Mouse (Mus musculus) forebrain, embryonic 15.5 days (tissue): ENCODE measurements around the gene Bfar. TPM values are rescaled to one million over a fixed set of nuclear protein-coding genes. Genes with fewer than 3 reads are reported as not detected.
"Not testable (repeated sequence)": the region's sequence is repeated elsewhere in the genome, so short reads cannot be mapped to it uniquely, and the experiment has no call there.

Experiments used
- ATAC-seq: fragments of 200-750 bp; cut with Nextera tagmentation; replicated peaks from 2 replicates; pipeline ENCODE4 v1.8.0; 2017; ENCODE audit warnings: mild to moderate bottlenecking, moderate TSS enrichment, moderate library complexity
- H3K27ac ChIP-seq: fragments of 300-500 bp; sonication (generic); replicated peaks from 2 replicates; pipeline ENCODE4 v1.5.1; 2015; ENCODE audit warnings: mild to moderate bottlenecking, inconsistent platforms
- H3K27me3 ChIP-seq: fragments of 300-500 bp; sonication (generic); 2 replicates; pipeline ENCODE4 v1.6.1; 2015; ENCODE audit warnings: inconsistent platforms
- H3K36me3 ChIP-seq: fragments of 300-500 bp; sonication (generic); 2 replicates; pipeline ENCODE4 v1.6.1; 2015; ENCODE audit warnings: mild to moderate bottlenecking, inconsistent platforms
- H3K4me1 ChIP-seq: fragments of 300-500 bp; sonication (generic); 2 replicates; pipeline ENCODE4 v1.6.1; 2015; ENCODE audit warnings: inconsistent platforms
- H3K4me2 ChIP-seq: fragments of 300-500 bp; sonication (generic); replicated peaks from 2 replicates; pipeline ENCODE4 v1.6.1; 2015; ENCODE audit warnings: mild to moderate bottlenecking, inconsistent platforms
- H3K4me3 ChIP-seq: fragments of 300-500 bp; sonication (generic); 2 replicates; pipeline ENCODE4 v1.5.1; 2015; ENCODE audit warnings: mild to moderate bottlenecking, inconsistent platforms
- H3K9ac ChIP-seq: fragments of 300-500 bp; sonication (generic); replicated peaks from 2 replicates; pipeline ENCODE4 v1.6.1; 2015; ENCODE audit warnings: mild to moderate bottlenecking, inconsistent platforms
- H3K9me3 ChIP-seq: fragments of 300-500 bp; sonication (generic); 2 replicates; pipeline ENCODE4 v1.6.1; 2016; ENCODE audit warnings: inconsistent platforms
- WGBS: fragments of 180-500 bp; shearing (Covaris S2); methylation state at CpG from one replicate; pipeline ENCODE4 v1.1.7; 2015; ENCODE audit warnings: mixed read lengths; 5-methylcytosine and 5-hydroxymethylcytosine counted together
- polyA plus RNA-seq: library from polyadenylated mRNA; unstranded; fragments of >200 nt; fragmentation: Nextera tagmentation; extraction: Ambion mirVana; gene quantifications from 2 replicates; pipeline ENCODE4 v1.2.1, GENCODE M21; 2015

Bfar gene
- polyA plus RNA-seq, 1 experiment from 2014 or later = 53.1 TPM

GRCm38 (mm10) chr16:13729428-13729827 lies 57.8 kb downstream of the Bfar start:
- WGBS = 78% methylated on average over 4 of the region's 4 CpGs
- Histone ChIP-seq H3K27ac (no peak overlapping the region), H3K36me3 (no peaks in the 10 kb centered on the region), H3K4me2 (no peak overlapping the region), H3K4me3 (no peak overlapping the region), H3K27me3 (0 out of 2 replicates have a peak, but pooled peaks cover 3% of the 10 kb centered on the region), H3K9ac (no peak overlapping the region), H3K4me1 (peaks cover 7% of the 10 kb centered on the region; the same call in 1 of the 2 replicates), H3K9me3 (no peaks in the 10 kb centered on the region)
- no peak for ATAC-seq

DNA sequence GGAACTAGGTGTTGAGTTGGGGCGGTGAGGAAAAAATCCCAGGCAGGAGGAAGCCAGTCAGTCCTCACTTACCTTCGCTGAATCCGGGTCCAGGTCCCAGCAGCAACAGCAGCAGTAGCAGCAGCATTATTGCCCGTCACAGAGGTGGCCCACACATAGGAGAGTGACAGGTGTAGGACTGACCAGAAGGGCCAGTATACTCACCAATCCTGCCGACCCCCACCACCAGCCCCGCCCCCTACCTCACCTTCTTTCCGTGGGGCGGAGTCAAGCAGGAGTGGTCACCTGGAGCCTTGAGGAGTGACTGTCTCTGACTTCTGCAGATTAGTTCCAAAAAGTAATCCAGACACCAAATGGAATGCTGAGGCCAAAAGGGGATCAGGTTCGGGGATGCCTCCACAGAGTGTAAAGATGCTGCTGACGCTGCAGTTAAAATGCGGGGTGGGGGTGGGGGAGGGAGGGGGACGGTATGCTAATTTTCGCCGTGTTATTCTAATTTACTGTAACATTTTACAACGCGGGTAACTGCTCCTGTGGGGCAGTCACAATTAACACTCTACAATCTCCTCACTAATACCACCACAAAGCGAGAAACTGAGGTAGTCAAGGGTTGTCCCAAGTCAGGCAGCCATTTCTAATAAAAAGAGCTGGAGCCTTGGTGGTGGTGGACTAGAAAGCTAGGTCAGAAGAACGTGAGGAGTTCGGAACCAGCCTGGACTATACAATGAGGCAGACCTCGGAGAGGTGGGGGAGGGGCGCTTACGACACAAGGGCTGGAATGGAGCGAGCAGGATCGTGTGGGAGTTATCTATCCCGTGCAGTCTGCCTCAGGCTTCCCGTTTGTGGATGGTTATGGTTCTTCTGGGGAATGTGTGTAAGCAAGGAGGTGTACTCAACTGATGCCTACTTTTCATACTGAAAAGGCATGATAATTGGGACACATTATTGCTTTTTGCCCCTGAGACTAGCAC lies 58.9 kb downstream of the Bfar start, which contains the start of gene Pla2g10:
TSS of gene Pla2g10 (minus strand) at position 699 of the 971 bp plus-strand sequence.
- no peak within 1 kb of the TSS for H3K4me3 ChIP-seq
- H3K27ac ChIP-seq = no peak within 1 kb of the TSS
- no peaks in the 10 kb centered on the region for H3K9me3 ChIP-seq
- 0 out of 2 replicates have a peak, but pooled peaks cover 3% of the 10 kb centered on the region for H3K27me3 ChIP-seq
- ATAC-seq = no peak
- no peak within 1 kb of the TSS for H3K9ac ChIP-seq
- WGBS = 13% methylated on average over 26 of the region's 26 CpGs
- peaks cover 7% of the 10 kb centered on the region; the same call in 1 of the 2 replicates for H3K4me1 ChIP-seq
- peak within 1 kb of the TSS; percentile 16 for H3K4me2 ChIP-seq
- no peaks in the 10 kb centered on the region for H3K36me3 ChIP-seq

GRCm38 (mm10) chr16:13732786-13733185 lies 61.1 kb downstream of the Bfar start:
- ATAC-seq = no peak
- Histone ChIP-seq H3K4me1 (peaks cover 7% of the 10 kb centered on the region; the same call in 1 of the 2 replicates), H3K4me3 (no peak overlapping the region), H3K4me2 (no peak overlapping the region), H3K27ac (no peak overlapping the region), H3K27me3 (0 out of 2 replicates have a peak, but pooled peaks cover 3% of the 10 kb centered on the region), H3K36me3 (no peaks in the 10 kb centered on the region), H3K9me3 (no peaks in the 10 kb centered on the region), H3K9ac (no peak overlapping the region)
- WGBS = 87% methylated on average over 3 of the region's 3 CpGs

DNA sequence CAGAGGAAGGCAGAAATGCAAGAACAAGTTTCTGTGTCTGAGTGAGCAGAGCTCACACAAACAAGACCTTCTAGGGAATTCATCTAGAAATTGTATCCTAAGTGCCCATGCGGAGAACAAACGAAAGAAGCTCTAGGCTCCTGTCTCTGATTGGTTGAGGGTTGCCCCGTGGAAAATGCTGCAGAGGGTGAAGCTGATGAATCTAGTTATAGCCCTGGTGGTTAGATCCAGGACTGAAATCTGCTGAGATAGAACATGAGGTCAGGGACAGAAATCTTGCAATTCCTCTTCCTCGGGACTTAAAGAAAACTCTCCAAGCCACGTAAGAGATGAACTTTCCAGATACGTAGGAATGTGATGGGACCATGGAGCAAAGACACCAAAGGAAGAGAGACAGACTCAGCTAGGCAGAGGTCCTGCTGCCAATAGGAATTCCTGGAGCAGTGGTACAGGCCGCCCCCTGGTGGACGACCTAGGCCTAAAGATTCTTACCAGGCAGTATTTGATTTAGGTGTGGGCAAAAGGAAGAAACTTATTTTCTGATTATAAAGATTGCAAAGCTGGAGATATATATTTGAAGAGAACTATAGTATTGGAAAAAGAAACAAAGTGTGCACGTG lies 62.0 kb downstream of the Bfar start:
- Histone ChIP-seq H3K4me3 (no peak overlapping the region), H3K27me3 (0 out of 2 replicates have a peak, but pooled peaks cover 3% of the 10 kb centered on the region), H3K9ac (no peak overlapping the region), H3K4me2 (no peak overlapping the region), H3K27ac (no peak overlapping the region), H3K36me3 (no peaks in the 10 kb centered on the region), H3K9me3 (no peaks in the 10 kb centered on the region), H3K4me1 (peaks cover 7% of the 10 kb centered on the region; the same call in 1 of the 2 replicates)
- 22% methylated on average over 9 of the region's 9 CpGs for WGBS
- no peak for ATAC-seq

GRCm38 (mm10) chr16:13735977-13736376 lies 64.3 kb downstream of the Bfar start:
- H3K9ac ChIP-seq = no peak overlapping the region
- H3K4me3 ChIP-seq = no peak overlapping the region
- no peak for ATAC-seq
- no peaks in the 10 kb centered on the region for H3K9me3 ChIP-seq
- 90% methylated on average over 8 of the region's 8 CpGs for WGBS
- 0 out of 2 replicates have a peak, but pooled peaks cover 3% of the 10 kb centered on the region for H3K27me3 ChIP-seq
- H3K36me3 ChIP-seq = no peaks in the 10 kb centered on the region
- no peaks in the 10 kb centered on the region for H3K4me1 ChIP-seq
- no peak overlapping the region for H3K4me2 ChIP-seq
- H3K27ac ChIP-seq = no peak overlapping the region

- not testable (repeated sequence) for H3K4me2 ChIP-seq, H3K4me1 ChIP-seq, H3K27me3 ChIP-seq, H3K27ac ChIP-seq, H3K9ac ChIP-seq, ATAC-seq, H3K9me3 ChIP-seq, H3K4me3 ChIP-seq, H3K36me3 ChIP-seq
- 65% methylated on average over 4 of the region's 4 CpGs for WGBS
Observed at GRCm38 (mm10) chr16:13739044-13739443, 67.4 kb downstream of the Bfar start.

DNA sequence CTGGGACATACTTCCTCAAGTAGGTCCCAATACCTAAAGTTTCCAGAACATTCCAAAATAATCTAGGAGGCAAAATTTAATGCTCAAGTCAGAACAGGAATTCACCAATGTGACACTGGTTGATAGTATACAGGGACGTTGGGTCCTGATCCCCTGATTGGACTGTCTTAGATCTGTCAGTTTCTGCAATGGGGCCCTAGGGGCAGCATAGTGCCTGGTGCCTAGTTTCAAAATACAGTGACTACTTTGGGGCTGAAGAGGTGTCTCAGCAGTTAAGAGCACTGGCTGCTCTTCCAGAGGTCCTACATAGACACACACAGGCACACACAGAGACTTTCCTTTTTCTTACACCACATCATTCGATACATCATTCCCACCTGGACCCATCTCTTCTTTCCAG lies 69.2 kb downstream of the Bfar start:
- Histone ChIP-seq H3K9ac (no peak overlapping the region), H3K4me2 (no peak overlapping the region), H3K36me3 (no peaks in the 10 kb centered on the region), H3K4me3 (no peak overlapping the region), H3K4me1 (no peaks in the 10 kb centered on the region), H3K27me3 (no peaks in the 10 kb centered on the region), H3K27ac (no peak overlapping the region), H3K9me3 (no peaks in the 10 kb centered on the region)
- ATAC-seq = no peak
- 76% methylated on average over 2 of the region's 2 CpGs for WGBS

DNA sequence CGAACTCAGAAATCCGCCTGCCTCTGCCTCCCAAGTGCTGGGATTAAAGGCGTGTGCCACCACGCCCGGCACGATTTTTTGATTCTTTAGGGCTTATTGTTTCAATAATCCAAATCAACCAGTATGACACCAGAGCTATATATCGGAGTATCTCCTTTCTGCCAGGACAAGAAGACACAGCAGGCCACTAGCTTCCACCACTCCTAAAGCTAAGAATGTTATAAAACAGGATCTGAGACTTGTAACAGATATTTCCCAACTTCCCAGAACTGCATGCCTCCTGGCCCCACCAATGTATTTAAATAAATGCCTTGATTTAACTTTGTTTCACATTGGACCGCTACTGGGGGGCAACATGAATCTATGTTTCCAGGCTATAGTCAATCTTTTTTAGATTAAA lies 76.0 kb downstream of the Bfar start:
- 91% methylated on average over 8 of the region's 8 CpGs for WGBS
- Histone ChIP-seq H3K9me3 (no peaks in the 10 kb centered on the region), H3K4me1 (no peaks in the 10 kb centered on the region), H3K36me3 (no peaks in the 10 kb centered on the region), H3K27ac (no peak overlapping the region), H3K4me3 (no peak overlapping the region), H3K4me2 (no peak overlapping the region), H3K27me3 (no peaks in the 10 kb centered on the region), H3K9ac (no peak overlapping the region)
- no peak for ATAC-seq

DNA sequence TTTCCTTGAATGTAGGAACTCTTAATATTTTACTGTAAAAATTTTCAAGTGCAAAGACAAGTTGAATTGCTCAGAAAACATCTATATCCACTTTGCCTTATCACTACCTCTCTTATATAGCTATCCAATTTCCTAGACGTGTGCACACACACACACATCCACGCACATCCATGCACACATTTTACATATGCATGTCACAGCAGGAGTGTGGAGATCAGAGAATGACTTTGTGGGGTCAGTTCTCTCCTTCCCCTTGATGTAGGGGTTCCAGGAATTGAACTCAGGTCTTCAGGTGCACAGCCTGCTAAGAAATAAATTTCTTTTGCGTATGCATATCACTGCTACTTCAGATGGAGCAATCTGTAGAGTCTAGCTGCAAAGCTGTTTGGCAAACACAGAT lies 76.5 kb downstream of the Bfar start:
- H3K9ac ChIP-seq = no peak overlapping the region
- no peak overlapping the region for H3K4me2 ChIP-seq
- no peaks in the 10 kb centered on the region for H3K27me3 ChIP-seq
- no peaks in the 10 kb centered on the region for H3K9me3 ChIP-seq
- no peak overlapping the region for H3K27ac ChIP-seq
- WGBS = 63% methylated on average over 3 of the region's 3 CpGs
- H3K4me3 ChIP-seq = no peak overlapping the region
- no peaks in the 10 kb centered on the region for H3K36me3 ChIP-seq
- no peaks in the 10 kb centered on the region for H3K4me1 ChIP-seq
- no peak for ATAC-seq

DNA sequence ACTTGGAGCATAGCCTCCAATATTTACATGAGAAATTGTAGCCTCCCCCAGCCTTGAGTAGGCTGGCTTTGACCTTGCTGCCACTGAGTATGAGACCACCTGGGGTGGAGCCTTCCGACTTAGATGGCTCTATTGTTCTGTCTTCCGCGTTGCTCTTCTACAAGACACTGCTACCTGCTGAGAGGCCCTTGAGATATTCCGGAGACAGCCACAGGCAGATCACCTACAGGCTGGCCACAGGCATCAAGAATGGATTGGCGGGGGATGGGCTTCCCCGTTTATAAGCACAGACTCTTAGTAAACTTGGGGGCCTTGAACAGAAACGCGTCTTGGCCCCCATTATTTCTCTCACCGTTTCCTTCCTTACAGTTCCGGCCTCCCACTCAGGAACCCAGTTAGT lies 77.2 kb downstream of the Bfar start:
- not testable (repeated sequence) for H3K4me2 ChIP-seq, H3K9ac ChIP-seq, H3K27me3 ChIP-seq, ATAC-seq, H3K9me3 ChIP-seq, H3K4me1 ChIP-seq, H3K36me3 ChIP-seq, H3K4me3 ChIP-seq, H3K27ac ChIP-seq
- WGBS = 14% methylated on average over 10 of the region's 10 CpGs

DNA sequence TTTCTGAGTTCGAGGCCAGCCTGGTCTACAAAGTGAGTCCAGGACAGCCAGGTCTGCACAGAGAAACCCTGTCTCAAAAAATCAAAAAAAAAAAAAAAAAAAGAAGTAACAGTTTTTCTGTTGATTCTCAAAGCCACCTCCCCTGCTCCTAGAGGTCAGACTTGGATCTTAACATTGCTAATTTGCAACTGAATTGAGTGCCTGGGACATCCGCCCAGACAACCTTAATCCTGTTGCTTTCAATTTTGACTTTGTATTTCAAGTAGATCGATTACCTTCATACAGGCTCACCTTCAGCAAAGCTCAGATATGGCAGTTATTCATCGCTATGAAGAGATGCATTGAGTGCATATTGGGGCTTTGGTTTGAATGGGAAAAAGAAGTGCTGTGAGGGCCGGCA lies 77.6 kb downstream of the Bfar start:
- Histone ChIP-seq H3K4me1 (no peaks in the 10 kb centered on the region), H3K27ac (no peak overlapping the region), H3K9ac (no peak overlapping the region), H3K4me2 (no peak overlapping the region), H3K36me3 (no peaks in the 10 kb centered on the region), H3K27me3 (no peaks in the 10 kb centered on the region), H3K9me3 (no peaks in the 10 kb centered on the region), H3K4me3 (no peak overlapping the region)
- no peak for ATAC-seq
- 46% methylated on average over 5 of the region's 5 CpGs for WGBS

DNA sequence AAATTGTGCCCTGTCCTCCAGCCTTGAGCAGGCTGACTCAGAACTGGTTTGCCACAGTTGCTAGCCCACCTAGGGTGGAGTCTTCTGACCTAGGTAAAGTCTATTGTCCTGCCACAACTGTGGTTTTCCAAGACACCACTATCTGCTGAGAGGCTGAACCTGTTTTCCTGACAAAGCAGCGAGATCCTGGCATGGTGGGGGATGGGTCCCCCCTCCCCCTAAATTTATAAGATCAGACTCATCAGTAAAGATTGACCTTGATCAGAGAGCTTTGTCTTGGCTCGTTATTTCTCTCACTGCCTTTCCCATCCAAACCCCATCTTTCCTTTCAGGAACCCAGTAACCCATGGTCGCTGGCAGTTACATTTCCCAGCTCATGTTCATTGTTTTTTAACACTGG lies 78.3 kb downstream of the Bfar start:
- Histone ChIP-seq H3K9me3 (no peaks in the 10 kb centered on the region), H3K27ac (no peak overlapping the region), H3K27me3 (no peaks in the 10 kb centered on the region), H3K4me3 (no peak overlapping the region), H3K4me2 (no peak overlapping the region), H3K9ac (no peak overlapping the region), H3K36me3 (no peaks in the 10 kb centered on the region), H3K4me1 (peaks cover 3% of the 10 kb centered on the region)
- WGBS = 48% methylated on average over 3 of the region's 3 CpGs
- ATAC-seq = no peak
